Mouse (Mus musculus) lung, adult 2 months (tissue): ENCODE data around the gene Hdac9. TPM values are rescaled to one million over a fixed set of nuclear protein-coding genes. Genes with fewer than 3 reads are reported as not detected.

Source experiments
- DNase-seq: peaks from one replicate; pipeline ENCODE4 v3.0.0; 2022
- H3K4me1 ChIP-seq: fragments of 200-500 bp; 2 replicates; pipeline ENCODE4 v1.6.1; 2011; ENCODE audit warnings: low read length; ENCODE audit not compliant: control insufficient read depth, insufficient read depth
- H3K4me3 ChIP-seq: fragments of 200-500 bp; replicated peaks from 2 replicates; pipeline ENCODE3; 2011; ENCODE audit warnings: low read depth, mild to moderate bottlenecking, control low read depth, low read length; ENCODE audit errors: extremely low read depth
- CTCF ChIP-seq: fragments of 200-500 bp; IDR thresholded peaks from 2 replicates; pipeline ENCODE4 v1.5.1; 2011; ENCODE audit warnings: mild to moderate bottlenecking, low read length, control low read depth; ENCODE audit not compliant: insufficient read depth
- POLR2A ChIP-seq: fragments of 200-500 bp; IDR thresholded peaks from 2 replicates; pipeline ENCODE4 v1.6.1; 2011; ENCODE audit warnings: low read depth, mild to moderate bottlenecking, control low read depth, low read length, borderline replicate concordance; ENCODE audit errors: extremely low read depth
- WGBS: fragments of 180-500 bp; shearing (Covaris S2); methylation state at CpG from one replicate; pipeline ENCODE4 v1.1.7; 2018; 5-methylcytosine and 5-hydroxymethylcytosine counted together
- polyA plus RNA-seq: library from polyadenylated mRNA; depleted of rRNA; stranded (reverse); fragments of >200 nt; gene quantifications from 2 replicates; pipeline ENCODE4 v1.2.3, GENCODE M21; 2012

Gene Hdac9
- polyA plus RNA-seq, 1 experiment = 4.8 TPM

DNA sequence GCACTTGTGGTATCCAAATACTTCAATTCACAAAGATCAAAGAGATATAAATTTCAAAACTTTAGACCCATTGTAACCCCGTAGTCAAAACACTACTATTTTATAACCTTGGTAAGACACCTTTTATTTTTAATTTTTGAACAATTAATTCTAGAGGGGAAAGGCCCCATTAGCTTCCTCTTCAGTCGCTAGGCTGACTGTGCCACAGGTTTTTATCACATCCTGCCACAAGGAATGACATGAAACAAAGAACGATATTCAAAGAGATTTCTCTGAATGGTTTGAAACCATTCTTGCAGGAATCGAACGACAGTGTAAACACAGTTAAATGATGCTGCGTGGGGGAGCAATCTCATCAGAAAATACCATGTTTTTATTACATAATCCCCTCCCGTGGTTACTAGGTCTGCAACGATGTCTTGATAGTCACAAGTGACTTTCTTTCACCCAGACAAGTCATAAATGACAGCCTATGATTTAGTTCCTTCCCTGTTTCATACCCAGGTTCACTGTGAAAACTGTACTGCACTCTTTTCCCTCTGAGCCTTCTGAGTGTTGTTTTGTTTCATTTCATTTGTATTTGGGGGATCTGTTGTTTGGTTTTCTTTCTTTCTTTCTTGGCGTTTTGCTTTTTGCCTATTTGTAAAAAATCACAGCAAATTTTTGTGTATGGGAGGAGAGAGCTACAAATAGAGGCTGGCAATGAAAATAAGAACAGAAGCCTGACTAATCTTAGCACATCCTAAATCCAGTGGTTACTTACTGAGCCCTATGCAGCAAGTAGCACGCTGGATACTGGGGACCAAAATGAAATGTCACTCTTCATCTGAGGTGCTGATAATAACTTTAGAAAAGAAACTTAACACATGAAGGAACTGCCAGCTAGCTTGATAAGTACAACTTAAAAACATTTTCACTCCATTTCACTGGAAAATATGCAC, 105.0 kb downstream of the Hdac9 start:
- TF ChIP-seq CTCF (no peak), POLR2A (no peak)
- no peak for DNase-seq
- Histone ChIP-seq H3K4me1 (no peaks in the 10 kb centered on the region), H3K4me3 (no peak overlapping the region)
- 36% methylated on average over 10 of the region's 10 CpGs for WGBS

- Histone ChIP-seq H3K4me1 (no peaks in the 10 kb centered on the region), H3K4me3 (no peak overlapping the region)
- WGBS = 83% methylated on average over 2 of the region's 2 CpGs
- no peak for DNase-seq
- no peak for TF ChIP-seq POLR2A
- no peak for TF ChIP-seq CTCF
Observed at GRCm38 (mm10) chr12:34810221-34810620, 106.7 kb downstream of the Hdac9 start.

DNA sequence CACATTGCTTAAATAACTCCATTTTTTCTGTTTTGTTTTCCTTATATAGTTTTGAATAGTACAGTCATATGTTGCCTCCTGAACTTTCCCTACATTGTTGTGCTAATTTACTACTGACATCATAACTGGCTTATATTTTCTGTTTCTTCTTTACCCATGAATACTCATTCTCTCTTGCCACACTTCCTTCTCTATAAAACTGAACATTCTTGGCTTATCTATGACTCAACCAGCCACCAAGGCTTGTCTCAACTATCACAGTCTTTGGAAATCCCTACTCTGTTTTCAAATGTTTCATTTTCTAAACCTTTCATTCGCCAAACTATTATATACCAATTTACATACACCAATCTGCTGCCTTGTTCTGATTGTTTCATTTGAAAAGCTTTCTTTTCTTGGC, 108.7 kb downstream of the Hdac9 start:
- TF ChIP-seq POLR2A (no peak), CTCF (no peak)
- no peak overlapping the region for H3K4me3 ChIP-seq
- 85% methylated on average over 1 of the region's 1 CpGs for WGBS
- no peaks in the 10 kb centered on the region for H3K4me1 ChIP-seq
- no peak for DNase-seq

DNA sequence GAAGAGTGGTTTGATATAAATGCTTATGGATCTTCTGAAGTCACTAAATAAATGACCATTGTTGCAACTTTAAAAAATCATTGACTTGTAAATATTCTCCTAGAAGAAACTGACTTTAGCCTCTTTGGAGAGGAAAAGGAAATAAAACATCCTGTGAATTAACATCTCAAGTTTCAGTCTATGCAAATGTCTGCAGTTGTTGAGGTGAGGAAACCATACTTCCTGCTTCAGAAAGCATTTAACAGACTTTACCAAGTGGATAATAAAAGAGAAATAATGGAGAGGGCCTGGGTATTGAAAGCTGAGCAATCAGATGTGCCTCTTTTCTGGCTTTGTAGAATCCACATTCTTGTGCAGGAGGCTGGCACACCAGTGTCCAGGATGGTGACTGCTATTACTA, 110.4 kb downstream of the Hdac9 start:
- TF ChIP-seq POLR2A (no peak), CTCF (no peak)
- no peak for DNase-seq
- Histone ChIP-seq H3K4me3 (no peak overlapping the region), H3K4me1 (no peaks in the 10 kb centered on the region)

- no peak for DNase-seq
- Histone ChIP-seq H3K4me1 (no peaks in the 10 kb centered on the region), H3K4me3 (no peak overlapping the region)
- WGBS = 77% methylated on average over 2 of the region's 2 CpGs
- TF ChIP-seq CTCF (no peak), POLR2A (no peak)
Observed at GRCm38 (mm10) chr12:34803721-34804120, 113.2 kb downstream of the Hdac9 start.

DNA sequence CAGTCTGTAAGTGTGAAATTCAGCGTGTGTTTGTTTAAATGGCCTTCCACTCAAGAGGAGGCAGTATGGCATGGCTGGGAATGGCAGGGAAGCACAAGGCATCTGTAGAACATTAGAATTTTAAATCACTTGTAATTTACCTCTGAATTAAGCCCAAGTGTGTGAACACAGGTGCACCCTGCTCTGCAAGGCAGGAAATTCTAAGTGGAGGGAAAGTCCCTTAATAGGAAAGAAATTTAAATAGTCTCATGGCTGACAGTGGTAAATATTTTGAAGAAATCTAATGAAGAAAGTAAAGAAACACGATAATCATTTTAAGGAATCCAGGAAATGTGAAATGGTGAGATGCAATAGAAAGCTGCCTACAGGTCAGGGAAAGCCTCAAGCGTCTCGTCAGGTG, 114.6 kb downstream of the Hdac9 start:
- no peak overlapping the region for H3K4me3 ChIP-seq
- TF ChIP-seq CTCF (no peak), POLR2A (no peak)
- WGBS = 63% methylated on average over 4 of the region's 4 CpGs
- no peaks in the 10 kb centered on the region; the same call in 1 of the 2 replicates for H3K4me1 ChIP-seq
- no peak for DNase-seq

GRCm38 (mm10) chr12:34801752-34802151, 115.1 kb downstream of the Hdac9 start:
- no peak overlapping the region for H3K4me3 ChIP-seq
- peaks cover 2% of the 10 kb centered on the region for H3K4me1 ChIP-seq
- no peak for DNase-seq
- no peak for TF ChIP-seq CTCF
- TF ChIP-seq POLR2A = no peak

DNA sequence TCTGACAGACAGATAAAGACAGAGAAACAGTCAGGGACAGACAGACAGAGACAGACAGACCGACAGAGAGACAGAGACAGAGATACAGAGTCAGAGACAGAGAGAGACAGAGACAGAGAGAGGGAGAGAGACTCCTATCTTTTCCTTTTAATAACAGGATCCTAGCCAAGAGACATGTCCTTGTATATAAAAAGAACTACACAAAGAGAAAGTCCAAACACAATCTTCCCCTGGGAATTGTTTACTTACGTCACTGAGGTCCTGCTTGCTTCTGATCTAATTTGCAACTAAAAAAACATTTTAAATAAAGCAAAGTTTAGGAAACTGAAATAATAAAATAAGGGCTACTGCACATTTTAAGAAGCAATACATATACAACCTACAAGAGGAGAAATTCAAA, 119.5 kb downstream of the Hdac9 start:
- no peak for DNase-seq
- peaks cover 8% of the 10 kb centered on the region for H3K4me1 ChIP-seq
- H3K4me3 ChIP-seq = no peak overlapping the region
- no peak for TF ChIP-seq POLR2A
- 43% methylated on average over 2 of the region's 2 CpGs for WGBS

DNA sequence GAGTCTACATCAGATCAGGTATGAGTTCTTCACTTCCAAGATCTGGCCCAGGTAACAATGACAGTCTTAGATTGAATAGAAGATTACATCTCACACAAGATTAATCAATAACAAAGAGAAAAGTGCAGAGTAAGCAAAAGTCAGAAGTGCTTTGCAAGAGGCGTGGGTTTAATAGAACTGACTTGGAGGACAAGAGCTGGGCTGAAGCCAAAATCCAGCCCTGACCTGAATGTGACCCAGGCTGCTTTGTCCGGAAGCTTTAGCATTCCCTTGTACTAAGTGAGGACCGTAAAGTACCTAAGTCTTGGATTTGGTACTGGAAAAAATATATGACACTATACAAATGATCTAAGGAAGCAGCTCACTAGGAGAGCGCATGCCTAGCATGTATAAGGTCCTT, 121.4 kb downstream of the Hdac9 start:
- Histone ChIP-seq H3K4me1 (peaks cover 8% of the 10 kb centered on the region), H3K4me3 (no peak overlapping the region)
- DNase-seq = no peak
- WGBS = 39% methylated on average over 4 of the region's 4 CpGs
- TF ChIP-seq CTCF (no peak), POLR2A (no peak)

GRCm38 (mm10) chr12:34792113-34792452, 124.8 kb downstream of the Hdac9 start:
- H3K4me3 ChIP-seq = no peak overlapping the region
- no peak for DNase-seq
- TF ChIP-seq CTCF = no peak
- TF ChIP-seq POLR2A = no peak
- peaks cover 8% of the 10 kb centered on the region for H3K4me1 ChIP-seq
- whole genome bisulfite sequencing = 48% methylated on average over 3 of the region's 3 CpGs

DNA sequence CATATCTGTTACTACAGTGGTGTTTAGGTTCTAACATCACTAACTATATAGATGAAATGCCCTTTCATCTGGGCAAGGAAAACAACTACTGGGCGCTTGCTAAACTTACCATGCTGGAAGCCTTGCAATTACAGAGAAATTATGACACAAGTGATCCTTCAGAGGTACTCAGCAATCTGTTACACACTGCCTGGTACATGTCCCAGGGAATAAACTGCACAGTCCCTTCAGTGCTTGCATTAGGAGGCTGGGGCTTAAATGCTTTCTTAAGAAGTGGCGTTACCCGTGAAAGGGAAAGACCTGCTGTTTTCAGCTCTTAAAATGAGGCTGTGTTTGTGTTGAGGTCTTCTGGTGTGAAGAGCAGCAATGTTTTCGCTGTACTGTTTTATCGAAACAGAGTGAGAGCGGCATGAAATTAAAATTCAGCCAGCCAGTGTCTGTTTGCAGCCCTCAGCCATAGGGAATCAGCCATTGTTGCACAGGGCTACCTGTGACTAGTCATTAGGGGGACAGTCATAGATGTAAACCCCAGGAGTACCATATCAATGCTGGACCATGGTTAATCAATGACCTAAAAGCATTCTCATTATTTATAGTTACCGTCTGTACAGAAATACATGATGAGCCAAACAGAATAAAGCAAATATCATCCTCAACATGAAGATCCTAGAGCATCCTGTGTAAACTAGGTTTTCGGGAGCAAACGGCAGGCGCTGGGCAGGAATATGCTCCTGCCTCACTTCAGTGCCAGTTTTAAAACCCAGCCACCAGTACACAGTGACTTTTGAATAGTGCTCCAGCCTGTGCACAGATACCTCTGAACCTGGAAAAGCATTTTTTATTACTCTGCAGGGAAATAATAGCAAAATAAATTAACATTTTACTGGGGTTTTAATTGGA, 125.4 kb downstream of the Hdac9 start:
- DNase-seq = no peak
- H3K4me3 ChIP-seq = no peak overlapping the region
- TF ChIP-seq CTCF (no peak), POLR2A (no peak)
- peaks cover 6% of the 10 kb centered on the region for H3K4me1 ChIP-seq
- 86% methylated on average over 10 of the region's 10 CpGs for WGBS
